Comparison of ENCODE assay signal across 8 mouse cellular contexts in genomic region chr7:58626305-58627155, GRCm38 (mm10). TPM values are rescaled to one million over a fixed set of nuclear protein-coding genes. Genes with fewer than 3 reads are reported as not detected.
DNase-seq lines count a peak whose midpoint lies in the region; ATAC-seq lines count a peak whose summit lies in the region.

No protein-coding gene starts in this region.

- H3K27me3 ChIP-seq in liver, embryonic 11.5 days (replicated peaks; ENCODE audit: control insufficient read depth, insufficient read depth, low read length), result no peaks in the 10 kb centered on the region

- no peaks in the 10 kb centered on the region for H3K9me3 ChIP-seq in liver, embryonic 11.5 days (ENCODE audit: control insufficient read depth, low read length)

- H3K4me1 ChIP-seq in liver, embryonic 11.5 days (replicated peaks; ENCODE audit: control insufficient read depth, insufficient read depth, low read length), result no peaks in the 10 kb centered on the region

- no peak overlapping the region for H3K27ac ChIP-seq in liver, embryonic 11.5 days (ENCODE audit: low read depth, low read length)

- WGBS in liver, embryonic 11.5 days, result 84% methylated on average over 9 of the region's 9 CpGs

- H3K36me3 ChIP-seq in liver, embryonic 11.5 days (ENCODE audit: control insufficient read depth, insufficient read depth, low read length), result no peaks in the 10 kb centered on the region

- ATAC-seq in liver, embryonic 11.5 days (replicated peaks; ENCODE audit: low FRiP score), result no peak

- no peak overlapping the region for H3K9ac ChIP-seq in liver, embryonic 11.5 days (ENCODE audit: low read depth, low read length)

- no peak overlapping the region for H3K4me3 ChIP-seq in liver, embryonic 11.5 days (ENCODE audit: low read depth, low read length)

- no peak overlapping the region for H3K4me2 ChIP-seq in liver, embryonic 11.5 days

- peak; percentile 59 for DNase-seq in adrenal gland, adult 2 months
- DNase-seq in adrenal gland, adult 18-20 months (ENCODE audit: low spot score in 2 of 2), result no peak
- DNase-seq in urinary bladder, postnatal 25 days (ENCODE audit: low spot score), result peak; percentile 7
- no peak for DNase-seq in urinary bladder, adult 2 months (ENCODE audit: low spot score)
- DNase-seq in induced T-regulatory cell, adult 2 months (ENCODE audit: low read depth), result peak; percentile 25
- DNase-seq in c-Kit-positive CD71-positive TER-119-positive erythroid progenitor cells, embryonic 14.5 days (ENCODE audit: low spot score), result no peak
- no peak for DNase-seq in T-cell, adult 2 months (ENCODE audit: low spot score)
- DNase-seq in liver, embryonic 11.5 days (ENCODE audit: low spot score), result no peak

RNA-seq across cellular contexts. Expression of gene Atp10a, which starts 29.4 kb away (rescaled TPM):
- total RNA-seq in adrenal gland, adult 2 months (2021), result 10 to 100 TPM; 65.4 to 83.7 TPM
- polyA plus RNA-seq in adrenal gland, adult 2 months (2012; rRNA removed), result 29.5 and 35.2 TPM in 2 replicates
- 10 to 100 TPM; 52.4 to 70.9 TPM for total RNA-seq in adrenal gland, adult 18-20 months (2021)
- polyA plus RNA-seq in urinary bladder, adult 2 months (2012; rRNA removed), result 11.1 TPM in 2 replicates
- 2.5 and 3.3 TPM in 2 replicates for polyA plus RNA-seq in liver, embryonic 11.5 days (2014; fragmentation: Nextera tagmentation; extraction: Ambion mirVana)

Comparison
In these comparisons a context has a peak if more than half of its experiments do, and no peak if none do; other contexts are left out.
1. DNase-seq: peak in adrenal gland, adult 2 months (single experiment), urinary bladder, postnatal 25 days (single experiment) and induced T-regulatory cell, adult 2 months (single experiment); none in adrenal gland, adult 18-20 months (0 of 2), urinary bladder, adult 2 months (single experiment), c-Kit-positive CD71-positive TER-119-positive erythroid progenitor cells, embryonic 14.5 days (single experiment), T-cell, adult 2 months (single experiment) and liver, embryonic 11.5 days (single experiment).